Mouse (Mus musculus) liver, embryonic 11.5 days (tissue): ENCODE measurements around the gene Impdh1. TPM values are rescaled to one million over a fixed set of nuclear protein-coding genes. Genes with fewer than 3 reads are reported as not detected.
A peak's percentile ranks its signal among the peaks of the same experiment; 100 is the strongest.

ENCODE experiments used
- ATAC-seq: fragments of 200-750 bp; cut with Nextera tagmentation; replicated peaks from 2 replicates; pipeline ENCODE4 v1.8.0; 2017; ENCODE audit warnings: moderate number of reproducible peaks, mild to moderate bottlenecking, moderate TSS enrichment, moderate library complexity; ENCODE audit not compliant: low FRiP score
- DNase-seq: peaks from one replicate; pipeline ENCODE4 v3.0.0-alpha.2; 2017; ENCODE audit warnings: low spot score
- H3K27ac ChIP-seq: fragments of 300-500 bp; sonication (generic); 2 replicates; pipeline ENCODE4 v1.5.1; 2014; ENCODE audit warnings: mild to moderate bottlenecking, low read depth, low read length, control low read depth
- H3K27me3 ChIP-seq: fragments of 300-500 bp; sonication (generic); replicated peaks from 2 replicates; pipeline ENCODE4 v1.6.1; 2014; ENCODE audit warnings: low read length, mixed read lengths; ENCODE audit not compliant: control insufficient read depth, insufficient read depth
- H3K36me3 ChIP-seq: fragments of 300-500 bp; sonication (generic); 2 replicates; pipeline ENCODE4 v1.6.1; 2014; ENCODE audit warnings: mild to moderate bottlenecking, low read length, moderate library complexity, mixed read lengths; ENCODE audit not compliant: control insufficient read depth, insufficient read depth
- H3K4me1 ChIP-seq: fragments of 300-500 bp; sonication (generic); replicated peaks from 2 replicates; pipeline ENCODE4 v1.6.1; 2014; ENCODE audit warnings: low read length, mixed read lengths; ENCODE audit not compliant: control insufficient read depth, insufficient read depth
- H3K4me2 ChIP-seq: fragments of 300-500 bp; sonication (generic); 2 replicates; pipeline ENCODE4 v1.6.1; 2014; ENCODE audit warnings: mild to moderate bottlenecking, control low read depth, moderate library complexity
- H3K4me3 ChIP-seq: fragments of 300-500 bp; sonication (generic); 2 replicates; pipeline ENCODE4 v1.5.1; 2014; ENCODE audit warnings: low read depth, low read length, control low read depth
- H3K9ac ChIP-seq: fragments of 300-500 bp; sonication (generic); 2 replicates; pipeline ENCODE4 v1.6.1; 2014; ENCODE audit warnings: low read depth, low read length, control low read depth
- H3K9me3 ChIP-seq: fragments of 300-500 bp; sonication (generic); 2 replicates; pipeline ENCODE4 v1.6.1; 2016; ENCODE audit warnings: low read length, inconsistent platforms, mixed read lengths; ENCODE audit not compliant: control insufficient read depth
- WGBS: fragments of 180-500 bp; shearing (Covaris S2); extraction: QIAGEN DNeasy Blood & Tissue Kit; methylation state at CpG from one replicate; pipeline ENCODE4 v1.1.7; 2014; 5-methylcytosine and 5-hydroxymethylcytosine counted together
- polyA plus RNA-seq: library from polyadenylated mRNA; unstranded; fragments of >200 nt; fragmentation: Nextera tagmentation; extraction: Ambion mirVana; gene quantifications from 2 replicates; pipeline ENCODE4 v1.2.1, GENCODE M21; 2014

Gene Impdh1
- polyA plus RNA-seq, 1 experiment from 2014 or later = 26.7 TPM

GRCm38 (mm10) chr6:29201341-29201740, 14.8 kb downstream of the Impdh1 start:
- ATAC-seq (no peak), DNase-seq (peak; percentile 23)
- Histone ChIP-seq H3K4me2 (no peak overlapping the region), H3K4me3 (no peak overlapping the region), H3K27me3 (peaks cover 14% of the 10 kb centered on the region), H3K9me3 (no peaks in the 10 kb centered on the region), H3K9ac (no peak overlapping the region), H3K4me1 (peaks cover 3% of the 10 kb centered on the region), H3K27ac (no peak overlapping the region), H3K36me3 (no peaks in the 10 kb centered on the region; the same call in 1 of the 2 replicates)
- WGBS = 84% methylated on average over 5 of the region's 5 CpGs

GRCm38 (mm10) chr6:29200496-29200895, 15.7 kb downstream of the Impdh1 start:
- DNase-seq (no peak), ATAC-seq (no peak)
- Histone ChIP-seq H3K9me3 (no peaks in the 10 kb centered on the region), H3K27me3 (peaks cover 14% of the 10 kb centered on the region), H3K9ac (no peak overlapping the region), H3K4me1 (peaks cover 3% of the 10 kb centered on the region), H3K36me3 (no peaks in the 10 kb centered on the region; the same call in 1 of the 2 replicates), H3K27ac (no peak overlapping the region), H3K4me3 (no peak overlapping the region), H3K4me2 (no peak overlapping the region)
- WGBS = 50% methylated on average over 3 of the region's 3 CpGs

GRCm38 (mm10) chr6:29199223-29199855, 16.8 kb downstream of the Impdh1 start:
- Histone ChIP-seq H3K4me1 (peaks cover 4% of the 10 kb centered on the region), H3K36me3 (no peaks in the 10 kb centered on the region; the same call in 1 of the 2 replicates), H3K9ac (no peak overlapping the region), H3K4me3 (peak overlapping the region; percentile 39; the same call in 1 of the 2 replicates), H3K27ac (no peak overlapping the region), H3K9me3 (no peaks in the 10 kb centered on the region), H3K4me2 (peak overlapping the region; percentile 64), H3K27me3 (peaks cover 17% of the 10 kb centered on the region)
- WGBS = 29% methylated on average over 8 of the region's 8 CpGs
- DNase-seq (peak; percentile 31), ATAC-seq (0 out of 2 replicates have a peak, but pooled peaks have one; percentile 43)

- peaks cover 19% of the 10 kb centered on the region for H3K27me3 ChIP-seq
- H3K9ac ChIP-seq = no peak overlapping the region
- peak; percentile 64 for ATAC-seq
- H3K4me1 ChIP-seq = peaks cover 10% of the 10 kb centered on the region
- no peak overlapping the region for H3K27ac ChIP-seq
- H3K4me3 ChIP-seq = peak overlapping the region; percentile 39
- 18% methylated on average over 25 of the region's 25 CpGs for WGBS
- H3K4me2 ChIP-seq = peak overlapping the region; percentile 64
- H3K9me3 ChIP-seq = no peaks in the 10 kb centered on the region
- no peaks in the 10 kb centered on the region for H3K36me3 ChIP-seq
- peak; percentile 77 for DNase-seq
These were observed 17.6 kb downstream of the Impdh1 start for GRCm38 (mm10) chr6:29198309-29199222.

- 74% methylated on average over 5 of the region's 5 CpGs for WGBS
- DNase-seq (peak; percentile 27), ATAC-seq (no peak)
- Histone ChIP-seq H3K27me3 (peaks cover 29% of the 10 kb centered on the region), H3K4me1 (peaks cover 10% of the 10 kb centered on the region), H3K27ac (no peak overlapping the region), H3K9me3 (no peaks in the 10 kb centered on the region), H3K9ac (no peak overlapping the region), H3K4me3 (no peak overlapping the region), H3K36me3 (no peaks in the 10 kb centered on the region), H3K4me2 (no peak overlapping the region)
These were observed 20.1 kb downstream of the Impdh1 start for GRCm38 (mm10) chr6:29195846-29196698.

GRCm38 (mm10) chr6:29195146-29195545, 21.0 kb downstream of the Impdh1 start:
- DNase-seq = peak; percentile 4
- peaks cover 34% of the 10 kb centered on the region for H3K27me3 ChIP-seq

GRCm38 (mm10) chr6:29193961-29194750, 22.0 kb downstream of the Impdh1 start:
- H3K4me1 ChIP-seq = peaks cover 10% of the 10 kb centered on the region
- H3K36me3 ChIP-seq = no peaks in the 10 kb centered on the region
- WGBS = 32% methylated on average over 15 of the region's 15 CpGs
- peaks cover 37% of the 10 kb centered on the region for H3K27me3 ChIP-seq
- ATAC-seq (0 out of 2 replicates have a peak, but pooled peaks have one; percentile 40), DNase-seq (peak; percentile 29)
- H3K9ac ChIP-seq = no peak overlapping the region
- H3K9me3 ChIP-seq = no peaks in the 10 kb centered on the region
- 0 out of 2 replicates have a peak overlapping the region, but pooled peaks have one; percentile 16 for H3K4me2 ChIP-seq
- H3K4me3 ChIP-seq = no peak overlapping the region
- no peak overlapping the region for H3K27ac ChIP-seq

More at GRCm38 (mm10) chr6:29195146-29195545, 21.0 kb downstream of the Impdh1 start:
- WGBS = 79% methylated on average over 5 of the region's 5 CpGs
- Histone ChIP-seq H3K4me3 (no peak overlapping the region), H3K4me1 (peaks cover 10% of the 10 kb centered on the region), H3K27ac (no peak overlapping the region), H3K9ac (no peak overlapping the region), H3K4me2 (no peak overlapping the region), H3K36me3 (no peaks in the 10 kb centered on the region), H3K9me3 (no peaks in the 10 kb centered on the region)
- no peak for ATAC-seq
